Mouse (Mus musculus) adrenal gland (tissue): ENCODE measurements around the gene Zdhhc19.

Experiments used
- intact Hi-C: fragments of 180-260 bp; cut with DNase I; formaldehyde crosslinking; loops from one replicate; pipeline ENCODE4 v1.15.1; 2025

Zdhhc19 gene

GRCm38 (mm10) chr16:32512921-32513320, 16.9 kb downstream of the Zdhhc19 start:
- intact Hi-C loops: no loop called here

- intact Hi-C loops: no loop called here
Measured at GRCm38 (mm10) chr16:32513401-32513800, 17.3 kb downstream of the Zdhhc19 start.

- intact Hi-C loops: no loop called here
Measured at GRCm38 (mm10) chr16:32513948-32514347, 17.9 kb downstream of the Zdhhc19 start.

- intact Hi-C loops: no loop called here
Measured at GRCm38 (mm10) chr16:32516006-32516962, 20.2 kb downstream of the Zdhhc19 start.

GRCm38 (mm10) chr16:32517785-32518481, 21.9 kb downstream of the Zdhhc19 start:
- intact Hi-C loops: no loop called here

- intact Hi-C loops: no loop called here
Measured at GRCm38 (mm10) chr16:32519656-32520371, 23.7 kb downstream of the Zdhhc19 start.

- intact Hi-C loops: no loop called here
Measured at GRCm38 (mm10) chr16:32520372-32520748, 24.3 kb downstream of the Zdhhc19 start.

- intact Hi-C loops: no loop called here
Measured at GRCm38 (mm10) chr16:32522578-32523194, 26.6 kb downstream of the Zdhhc19 start.

- intact Hi-C loops: no loop called here
Measured at GRCm38 (mm10) chr16:32523462-32524243, 27.6 kb downstream of the Zdhhc19 start.

- intact Hi-C loops: no loop called here
Measured at GRCm38 (mm10) chr16:32524244-32524615, 28.2 kb downstream of the Zdhhc19 start.

GRCm38 (mm10) chr16:32526906-32527305, 30.8 kb downstream of the Zdhhc19 start:
- intact Hi-C loops: no loop called here

GRCm38 (mm10) chr16:32532878-32533826, 37.1 kb downstream of the Zdhhc19 start:
- intact Hi-C loops: no loop called here

- intact Hi-C loops: no loop called here
Measured at GRCm38 (mm10) chr16:32535157-32535751, 39.2 kb downstream of the Zdhhc19 start.

- intact Hi-C loops: no loop called here
Measured at GRCm38 (mm10) chr16:32537867-32538660, 42.0 kb downstream of the Zdhhc19 start.

GRCm38 (mm10) chr16:32538761-32539255, 42.7 kb downstream of the Zdhhc19 start:
- intact Hi-C loops: no loop called here

GRCm38 (mm10) chr16:32541338-32542179, 45.5 kb downstream of the Zdhhc19 start:
- intact Hi-C loops: no loop called here

- intact Hi-C loops: no loop called here
Measured at GRCm38 (mm10) chr16:32543422-32543821, 47.4 kb downstream of the Zdhhc19 start.
